Mouse (Mus musculus): Measurements from ENCODE around the gene Mdfi. TPM values are rescaled to one million over a fixed set of nuclear protein-coding genes. Genes with fewer than 3 reads are reported as not detected.
"Not testable (repeated sequence)": the region's sequence is repeated elsewhere in the genome, so short reads cannot be mapped to it uniquely, and the experiment has no call there.

Gene Mdfi
- polyA plus RNA-seq, 1 experiment from 2014 or later = 39.0 TPM

DNA sequence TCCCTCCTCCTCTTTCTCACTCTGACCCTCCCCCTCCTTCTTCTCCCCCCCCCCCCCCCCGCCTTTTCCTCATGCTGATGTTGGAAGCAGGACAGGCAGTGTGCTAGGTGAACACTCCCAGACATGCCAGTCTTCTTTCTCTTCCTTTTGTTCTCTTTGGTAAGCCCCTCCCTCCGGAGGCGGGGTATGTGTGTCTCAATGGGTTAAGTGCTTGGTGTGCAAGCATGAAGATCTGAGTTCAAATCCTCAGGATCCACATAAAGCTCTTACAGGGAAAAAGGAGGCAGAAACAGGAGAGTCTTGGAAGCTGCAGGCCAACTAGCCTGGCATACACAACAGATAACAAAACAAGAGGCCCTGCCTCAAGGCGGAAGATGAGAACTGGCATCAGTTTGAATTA, 18.8 kb upstream of the Mdfi start:
- Histone ChIP-seq H3K36me3 (ENCODE audit: control insufficient read depth, insufficient read depth, low read length) (no peaks in the 10 kb centered on the region), H3K4me1 (replicated peaks; ENCODE audit: control insufficient read depth, insufficient read depth, low read length) (peaks cover 2% of the 10 kb centered on the region; the same call in 1 of the 2 replicates), H3K4me3 (ENCODE audit: low read depth, low read length) (no peak overlapping the region), H3K9me3 (ENCODE audit: control insufficient read depth, low read length) (no peaks in the 10 kb centered on the region), H3K9ac (ENCODE audit: low read depth, low read length) (no peak overlapping the region), H3K4me2 (replicated peaks; ENCODE audit: low read depth, low read length) (no peak overlapping the region), H3K27me3 (ENCODE audit: control insufficient read depth, insufficient read depth, low read length) (peaks cover 2% of the 10 kb centered on the region; the same call in 1 of the 2 replicates), H3K27ac (ENCODE audit: low read depth, low read length) (no peak overlapping the region)
- over 99% methylated on average over 3 of the region's 4 CpGs for WGBS
- no peak for ATAC-seq (ENCODE audit: low FRiP score)
- DNase-seq (ENCODE audit: low spot score) = no peak

DNA sequence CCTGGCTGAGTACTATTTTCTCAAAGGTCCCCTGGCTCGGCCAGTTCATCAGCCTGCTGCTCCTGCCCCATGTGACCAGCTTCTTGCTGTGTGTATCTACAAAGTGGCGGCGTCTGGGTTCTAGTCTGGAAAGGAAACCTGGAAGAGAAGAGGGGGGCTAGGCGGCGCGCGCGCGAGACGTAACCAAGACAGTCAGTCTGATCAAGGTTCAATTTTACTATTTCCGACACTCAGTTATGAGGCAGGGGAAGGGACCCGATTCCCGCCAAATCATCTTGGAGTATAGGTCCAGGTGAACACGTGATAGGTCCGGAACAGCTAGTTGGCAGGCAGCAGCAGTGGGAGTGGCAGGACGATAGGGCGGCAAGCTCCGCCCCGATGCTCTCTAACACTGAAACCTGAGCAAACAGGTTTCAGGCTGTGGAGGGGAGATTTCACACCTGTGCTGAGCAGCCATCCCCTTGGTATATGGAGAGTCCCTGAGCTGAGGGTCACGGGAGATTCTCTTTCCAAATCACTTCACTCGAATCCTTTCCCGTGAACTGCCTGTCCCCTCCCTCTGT, 17.4 kb upstream of the Mdfi start:
- H3K27ac ChIP-seq (ENCODE audit: low read depth, low read length); ATAC-seq (ENCODE audit: low FRiP score): not testable (repeated sequence)

DNA sequence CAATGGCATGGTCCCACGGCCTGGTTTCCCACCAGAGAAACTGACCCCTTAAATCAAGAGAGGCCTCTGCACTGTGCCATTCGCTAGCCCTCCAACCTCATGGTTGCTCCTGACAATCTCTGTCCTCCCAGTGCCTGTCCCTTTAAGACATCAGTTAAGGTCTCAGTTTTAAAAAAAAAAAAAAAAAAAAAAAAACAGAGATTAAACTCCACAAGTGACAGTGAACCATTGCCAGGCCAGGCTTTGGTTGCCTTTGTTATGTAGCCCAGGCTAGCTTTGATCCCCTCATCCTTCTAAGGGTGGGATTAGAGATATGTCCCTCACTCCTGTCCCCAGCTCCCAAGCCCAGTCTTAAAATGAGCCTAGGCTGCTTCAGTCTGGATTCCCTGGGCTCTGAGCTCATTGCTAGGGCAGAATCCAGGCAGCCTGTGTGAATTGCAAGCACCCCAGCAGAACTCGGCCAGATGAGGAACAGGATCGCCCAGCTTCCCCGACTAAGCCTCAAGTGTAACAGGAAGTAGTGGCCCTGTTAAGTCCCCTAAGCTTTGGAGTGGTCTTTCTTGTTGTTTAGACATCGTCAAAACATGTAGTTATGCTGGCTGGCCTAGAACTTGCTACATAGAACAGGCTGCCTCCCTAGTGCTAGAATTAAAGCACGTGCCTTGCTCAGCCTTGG, 16.3 kb upstream of the Mdfi start:
- H3K27ac ChIP-seq (ENCODE audit: low read depth, low read length) = no peak overlapping the region
- H3K9me3 ChIP-seq (ENCODE audit: control insufficient read depth, low read length) = no peaks in the 10 kb centered on the region
- peaks cover 2% of the 10 kb centered on the region; the same call in 1 of the 2 replicates for H3K4me1 ChIP-seq (replicated peaks; ENCODE audit: control insufficient read depth, insufficient read depth, low read length)
- H3K36me3 ChIP-seq (ENCODE audit: control insufficient read depth, insufficient read depth, low read length) = no peaks in the 10 kb centered on the region
- WGBS = 86% methylated on average over 7 of the region's 7 CpGs
- H3K4me2 ChIP-seq (replicated peaks; ENCODE audit: low read depth, low read length) = no peak overlapping the region
- no peak overlapping the region for H3K9ac ChIP-seq (ENCODE audit: low read depth, low read length)
- ATAC-seq (ENCODE audit: low FRiP score) (no peak), DNase-seq (ENCODE audit: low spot score) (no peak)
- no peak overlapping the region for H3K4me3 ChIP-seq (ENCODE audit: low read depth, low read length)
- peaks cover 2% of the 10 kb centered on the region; the same call in 1 of the 2 replicates for H3K27me3 ChIP-seq (ENCODE audit: control insufficient read depth, insufficient read depth, low read length)

More for the DNA sequence above, 17.4 kb upstream of the Mdfi start:
- not testable (repeated sequence) for H3K9ac ChIP-seq (ENCODE audit: low read depth, low read length); DNase-seq (ENCODE audit: low spot score); H3K36me3 ChIP-seq (ENCODE audit: control insufficient read depth, insufficient read depth, low read length); H3K27me3 ChIP-seq (ENCODE audit: control insufficient read depth, insufficient read depth, low read length); H3K4me3 ChIP-seq (ENCODE audit: low read depth, low read length); H3K4me1 ChIP-seq (replicated peaks; ENCODE audit: control insufficient read depth, insufficient read depth, low read length); H3K9me3 ChIP-seq (ENCODE audit: control insufficient read depth, low read length)
- peak overlapping the region; percentile 11; the same call in 1 of the 2 replicates for H3K4me2 ChIP-seq (replicated peaks; ENCODE audit: low read depth, low read length)
- 17% methylated on average over 22 of the region's 22 CpGs for WGBS

DNA sequence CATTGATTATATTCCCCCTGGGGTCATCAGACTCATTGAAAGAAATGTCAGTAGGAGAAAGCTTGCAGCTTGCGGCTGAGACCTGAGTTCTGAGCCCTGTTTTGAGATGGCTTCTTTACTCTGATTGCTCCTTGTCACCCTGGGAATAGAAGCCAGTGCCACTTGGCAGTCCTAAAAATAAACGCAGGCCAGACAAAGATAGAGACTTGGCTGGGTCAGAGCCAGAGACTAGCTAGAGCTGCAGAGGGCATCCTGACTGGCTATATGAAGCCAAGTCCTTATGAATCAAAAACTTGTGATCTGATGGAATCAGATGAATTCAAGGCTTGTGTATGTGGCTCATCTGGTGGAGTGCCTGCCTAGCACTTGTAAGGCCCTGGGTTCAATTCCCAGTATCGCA, 15.5 kb upstream of the Mdfi start:
- Histone ChIP-seq H3K36me3 (ENCODE audit: control insufficient read depth, insufficient read depth, low read length) (no peaks in the 10 kb centered on the region), H3K9me3 (ENCODE audit: control insufficient read depth, low read length) (no peaks in the 10 kb centered on the region), H3K27me3 (ENCODE audit: control insufficient read depth, insufficient read depth, low read length) (peaks cover 2% of the 10 kb centered on the region; the same call in 1 of the 2 replicates), H3K9ac (ENCODE audit: low read depth, low read length) (no peak overlapping the region), H3K4me1 (replicated peaks; ENCODE audit: control insufficient read depth, insufficient read depth, low read length) (peaks cover 2% of the 10 kb centered on the region; the same call in 1 of the 2 replicates), H3K4me2 (replicated peaks; ENCODE audit: low read depth, low read length) (no peak overlapping the region), H3K4me3 (ENCODE audit: low read depth, low read length) (no peak overlapping the region), H3K27ac (ENCODE audit: low read depth, low read length) (no peak overlapping the region)
- DNase-seq (ENCODE audit: low spot score) = no peak
- no peak for ATAC-seq (ENCODE audit: low FRiP score)
- WGBS = 80% methylated on average over 3 of the region's 3 CpGs

DNA sequence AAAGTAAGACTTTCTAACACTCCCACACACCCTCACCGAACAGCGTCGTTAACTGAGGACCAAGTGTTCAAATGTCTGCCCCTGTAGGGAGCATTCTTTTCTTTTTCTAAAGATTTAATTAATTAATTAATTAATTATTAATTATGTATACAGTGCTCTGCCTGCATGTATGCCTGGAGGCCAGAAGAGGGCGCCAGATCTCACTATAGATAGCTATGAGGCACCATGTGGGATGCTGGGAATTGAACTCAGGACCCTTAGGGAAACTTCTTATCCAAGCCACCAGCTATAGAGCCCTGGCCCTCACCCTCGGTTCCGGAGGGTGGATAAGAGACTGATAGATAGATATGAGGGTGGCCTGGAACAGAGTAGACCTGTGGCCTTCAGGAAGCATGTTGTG, 13.5 kb upstream of the Mdfi start:
- Histone ChIP-seq H3K4me3 (ENCODE audit: low read depth, low read length) (no peak overlapping the region), H3K4me1 (replicated peaks; ENCODE audit: control insufficient read depth, insufficient read depth, low read length) (peaks cover 2% of the 10 kb centered on the region; the same call in 1 of the 2 replicates), H3K9me3 (ENCODE audit: control insufficient read depth, low read length) (no peaks in the 10 kb centered on the region), H3K4me2 (replicated peaks; ENCODE audit: low read depth, low read length) (no peak overlapping the region), H3K27me3 (ENCODE audit: control insufficient read depth, insufficient read depth, low read length) (peaks cover 2% of the 10 kb centered on the region; the same call in 1 of the 2 replicates), H3K27ac (ENCODE audit: low read depth, low read length) (no peak overlapping the region), H3K36me3 (ENCODE audit: control insufficient read depth, insufficient read depth, low read length) (no peaks in the 10 kb centered on the region), H3K9ac (ENCODE audit: low read depth, low read length) (no peak overlapping the region)
- WGBS = 83% methylated on average over 6 of the region's 6 CpGs
- no peak for DNase-seq (ENCODE audit: low spot score)
- no peak for ATAC-seq (ENCODE audit: low FRiP score)

DNA sequence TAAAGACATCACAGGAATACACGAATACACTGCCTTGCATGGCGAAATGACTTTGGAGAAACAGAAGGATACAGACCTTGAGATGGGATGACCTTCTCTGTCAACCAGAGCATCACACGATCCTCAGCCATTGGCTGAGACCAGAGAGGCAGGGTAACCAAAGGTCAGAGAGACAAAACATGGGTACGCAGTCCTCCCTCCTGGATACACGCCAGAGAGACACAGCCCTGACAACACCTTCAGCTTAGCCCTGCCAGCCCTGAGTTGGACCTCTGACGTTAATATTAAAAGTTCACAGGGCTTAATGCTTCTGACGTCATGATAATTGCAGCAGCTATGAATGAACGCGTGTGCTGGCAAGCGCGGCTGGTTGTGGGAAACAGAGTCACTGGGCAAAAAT, 11.1 kb upstream of the Mdfi start:
- Histone ChIP-seq H3K27ac (ENCODE audit: low read depth, low read length) (no peak overlapping the region), H3K4me1 (replicated peaks; ENCODE audit: control insufficient read depth, insufficient read depth, low read length) (no peaks in the 10 kb centered on the region), H3K27me3 (ENCODE audit: control insufficient read depth, insufficient read depth, low read length) (no peaks in the 10 kb centered on the region), H3K4me3 (ENCODE audit: low read depth, low read length) (no peak overlapping the region), H3K36me3 (ENCODE audit: control insufficient read depth, insufficient read depth, low read length) (no peaks in the 10 kb centered on the region), H3K9me3 (ENCODE audit: control insufficient read depth, low read length) (no peaks in the 10 kb centered on the region), H3K4me2 (replicated peaks; ENCODE audit: low read depth, low read length) (no peak overlapping the region), H3K9ac (ENCODE audit: low read depth, low read length) (no peak overlapping the region)
- 84% methylated on average over 11 of the region's 11 CpGs for WGBS
- DNase-seq (ENCODE audit: low spot score) = no peak
- ATAC-seq (ENCODE audit: low FRiP score) = no peak

DNA sequence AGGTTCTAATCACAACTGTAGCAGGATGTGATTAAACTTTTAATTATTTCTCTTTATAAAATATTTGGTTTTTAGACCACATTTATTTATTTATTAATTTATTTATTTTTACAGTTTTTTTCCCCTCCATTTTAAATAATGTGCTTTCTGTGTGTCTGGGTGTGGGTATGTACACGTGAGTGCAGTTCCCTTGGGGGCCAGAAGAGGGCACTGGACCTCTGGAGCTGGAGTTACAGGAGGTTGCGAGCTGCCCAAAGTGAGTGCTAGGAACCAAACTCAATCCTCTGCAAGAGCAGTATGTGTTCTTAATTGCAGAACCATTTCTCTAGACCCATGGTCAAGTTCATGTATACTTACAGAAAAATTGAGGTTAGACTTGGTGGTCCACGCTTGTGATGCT, 9.0 kb upstream of the Mdfi start:
- no peak overlapping the region for H3K4me3 ChIP-seq (ENCODE audit: low read depth, low read length)
- no peak for ATAC-seq (ENCODE audit: low FRiP score)
- H3K27me3 ChIP-seq (ENCODE audit: control insufficient read depth, insufficient read depth, low read length) = no peaks in the 10 kb centered on the region
- no peak overlapping the region for H3K9ac ChIP-seq (ENCODE audit: low read depth, low read length)
- DNase-seq (ENCODE audit: low spot score) = no peak
- no peaks in the 10 kb centered on the region for H3K36me3 ChIP-seq (ENCODE audit: control insufficient read depth, insufficient read depth, low read length)
- no peak overlapping the region for H3K4me2 ChIP-seq (replicated peaks; ENCODE audit: low read depth, low read length)
- 93% methylated on average over 3 of the region's 3 CpGs for WGBS
- no peaks in the 10 kb centered on the region for H3K4me1 ChIP-seq (replicated peaks; ENCODE audit: control insufficient read depth, insufficient read depth, low read length)
- no peak overlapping the region for H3K27ac ChIP-seq (ENCODE audit: low read depth, low read length)
- no peaks in the 10 kb centered on the region for H3K9me3 ChIP-seq (ENCODE audit: control insufficient read depth, low read length)

DNA sequence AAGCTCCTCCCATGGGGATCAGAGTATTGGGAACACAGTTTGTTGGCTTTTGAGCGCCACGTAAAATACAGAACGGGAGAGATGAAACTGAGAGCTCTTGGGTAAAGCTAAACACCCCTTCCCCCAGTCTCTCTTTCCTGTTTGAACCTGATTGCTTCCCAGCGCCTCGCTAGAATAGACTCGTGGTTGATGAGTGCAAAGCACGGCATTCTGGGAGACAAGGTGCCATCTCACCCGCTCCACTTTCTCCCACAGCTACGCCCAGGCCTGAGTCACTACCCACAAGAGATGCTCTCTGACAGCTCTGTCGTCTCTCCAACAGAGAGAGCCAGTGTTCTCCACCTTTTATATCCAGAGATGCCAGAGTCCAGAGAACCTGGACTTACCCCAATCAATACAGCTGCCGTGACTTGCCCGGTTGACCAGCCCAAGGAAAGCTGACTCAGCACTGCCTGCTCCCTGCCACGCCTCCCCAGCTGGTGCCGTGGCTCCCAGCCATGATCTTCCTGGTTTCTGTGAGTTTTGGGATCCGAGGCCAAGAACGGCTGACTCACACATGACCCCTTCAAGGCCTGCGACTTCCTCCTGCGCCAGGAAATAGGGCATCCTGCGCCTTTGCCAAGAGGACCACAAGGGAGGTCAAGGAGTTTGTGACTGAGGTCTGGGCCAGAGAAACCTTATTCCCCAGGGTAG, 7.6 kb upstream of the Mdfi start:
- 76% methylated on average over 19 of the region's 19 CpGs for WGBS
- Histone ChIP-seq H3K9ac (ENCODE audit: low read depth, low read length) (no peak overlapping the region), H3K4me1 (replicated peaks; ENCODE audit: control insufficient read depth, insufficient read depth, low read length) (no peaks in the 10 kb centered on the region), H3K9me3 (ENCODE audit: control insufficient read depth, low read length) (no peaks in the 10 kb centered on the region), H3K27ac (ENCODE audit: low read depth, low read length) (no peak overlapping the region), H3K4me2 (replicated peaks; ENCODE audit: low read depth, low read length) (no peak overlapping the region), H3K36me3 (ENCODE audit: control insufficient read depth, insufficient read depth, low read length) (no peaks in the 10 kb centered on the region), H3K27me3 (ENCODE audit: control insufficient read depth, insufficient read depth, low read length) (no peaks in the 10 kb centered on the region), H3K4me3 (ENCODE audit: low read depth, low read length) (no peak overlapping the region)
- DNase-seq (ENCODE audit: low spot score) = no peak
- no peak for ATAC-seq (ENCODE audit: low FRiP score)

Measured in hindbrain, embryonic 11.5 days (tissue).